Mouse (Mus musculus) heart, postnatal 0 days (tissue): ENCODE data around the gene Zgrf1.

Experiments
- CTCF ChIP-seq: IDR thresholded peaks from 2 replicates; pipeline ENCODE4 v1.5.1; 2016; ENCODE audit warnings: antibody characterized with exemption, control low read depth, low read depth
- EP300 ChIP-seq: IDR thresholded peaks from 2 replicates; pipeline ENCODE4 v1.6.1; 2016; ENCODE audit warnings: antibody characterized with exemption, low read depth

- TF ChIP-seq CTCF = peak; percentile 55
- no peak for TF ChIP-seq EP300
Measured at GRCm38 (mm10) chr3:127547882-127548281, 5.4 kb upstream of the Zgrf1 start.
